Mouse (Mus musculus): ENCODE measurements around the gene Gm20503. TPM values are rescaled to one million over a fixed set of nuclear protein-coding genes. Genes with fewer than 3 reads are reported as not detected.

Gm20503 gene
- polyA plus RNA-seq, 1 experiment = not detected

DNA sequence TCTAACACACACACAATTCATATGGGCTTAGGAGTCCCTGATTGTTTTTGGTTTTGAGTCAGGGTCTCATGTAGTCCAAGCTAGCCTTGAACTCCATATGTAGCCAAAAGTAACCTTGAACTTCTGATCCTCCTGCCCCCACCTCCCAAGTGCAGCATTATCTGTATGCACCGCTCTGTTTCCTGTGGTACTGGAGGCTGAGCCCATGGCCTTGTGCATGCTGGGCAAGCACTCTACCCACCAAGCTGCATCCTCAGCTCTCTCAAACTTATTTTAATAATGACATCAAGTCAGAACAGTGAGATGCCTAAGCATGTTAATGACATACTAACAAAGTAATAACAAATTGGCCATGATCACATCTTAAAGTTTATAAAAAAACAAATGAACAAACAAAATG lies 48.1 kb downstream of the Gm20503 start:
- WGBS = 100% methylated on average over 1 of the region's 1 CpGs
- TF ChIP-seq POLR2A (IDR thresholded peaks at IDR 0.05; ENCODE audit: borderline replicate concordance, insufficient read depth, low read length) (no peak), CTCF (IDR thresholded peaks at IDR 0.05; ENCODE audit: borderline replicate concordance, insufficient read depth, low read depth, low read length) (no peak)
- H3K4me3 ChIP-seq (replicated peaks; ENCODE audit: insufficient read depth, low read depth, low read length) = no peak overlapping the region
- H3K27me3 ChIP-seq (ENCODE audit: control insufficient read depth, insufficient read depth, low read length) = no peaks in the 10 kb centered on the region
- H3K4me1 ChIP-seq (ENCODE audit: control insufficient read depth, insufficient read depth, low read length) = peaks cover 4% of the 10 kb centered on the region; the same call in 1 of the 2 replicates
- H3K27ac ChIP-seq (ENCODE audit: insufficient read depth, low read length) = no peak overlapping the region
- no peak for DNase-seq

DNA sequence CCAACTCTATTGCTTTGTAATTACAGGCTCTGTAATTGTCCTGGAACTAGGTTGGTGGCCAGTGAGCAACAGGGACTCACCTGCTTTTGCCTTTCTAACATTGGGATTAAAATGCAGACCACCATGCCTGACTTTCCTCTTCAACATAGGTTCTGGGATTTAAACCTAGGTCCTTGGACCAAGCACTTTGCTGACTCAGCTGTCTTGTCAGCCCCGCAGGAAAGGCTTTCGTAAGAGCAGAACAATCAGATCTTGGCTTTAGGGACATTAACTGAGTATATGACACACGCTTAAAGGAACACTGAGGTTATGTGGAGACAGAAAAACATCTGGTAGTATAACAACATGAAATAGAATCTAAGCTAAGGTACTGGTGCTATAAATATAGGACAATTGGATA lies 54.9 kb downstream of the Gm20503 start:
- no peak overlapping the region for H3K27ac ChIP-seq (ENCODE audit: insufficient read depth, low read length)
- H3K27me3 ChIP-seq (ENCODE audit: control insufficient read depth, insufficient read depth, low read length) = no peaks in the 10 kb centered on the region
- DNase-seq = no peak
- TF ChIP-seq POLR2A (IDR thresholded peaks at IDR 0.05; ENCODE audit: borderline replicate concordance, insufficient read depth, low read length) = no peak
- no peak for TF ChIP-seq CTCF (IDR thresholded peaks at IDR 0.05; ENCODE audit: borderline replicate concordance, insufficient read depth, low read depth, low read length)
- 91% methylated on average over 3 of the region's 3 CpGs for WGBS
- no peak overlapping the region for H3K4me3 ChIP-seq (replicated peaks; ENCODE audit: insufficient read depth, low read depth, low read length)
- H3K4me1 ChIP-seq (ENCODE audit: control insufficient read depth, insufficient read depth, low read length) = peaks cover 4% of the 10 kb centered on the region; the same call in 1 of the 2 replicates

DNA sequence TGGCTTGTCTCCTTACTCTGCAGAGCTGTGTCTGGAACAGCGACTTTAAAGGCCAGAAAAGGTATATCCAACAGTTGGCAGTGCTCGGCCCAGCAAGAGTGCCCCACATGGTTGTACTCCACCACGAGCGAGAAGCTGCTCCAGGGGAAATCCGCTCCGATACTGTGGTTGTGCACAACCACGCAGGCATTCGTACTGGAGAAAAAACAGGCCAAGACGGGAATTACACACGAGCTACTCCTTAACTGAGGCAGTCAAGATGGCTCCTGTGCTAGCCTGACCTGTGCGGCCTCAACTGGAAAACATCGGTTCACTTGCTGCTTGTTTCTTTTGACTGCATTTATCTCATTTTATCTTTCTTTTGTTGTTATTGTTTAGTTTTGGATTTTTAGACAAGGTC lies 59.5 kb downstream of the Gm20503 start:
- no peak overlapping the region for H3K4me3 ChIP-seq (replicated peaks; ENCODE audit: insufficient read depth, low read depth, low read length)
- TF ChIP-seq CTCF (IDR thresholded peaks at IDR 0.05; ENCODE audit: borderline replicate concordance, insufficient read depth, low read depth, low read length) (no peak), POLR2A (IDR thresholded peaks at IDR 0.05; ENCODE audit: borderline replicate concordance, insufficient read depth, low read length) (no peak)
- DNase-seq = no peak
- no peaks in the 10 kb centered on the region for H3K27me3 ChIP-seq (ENCODE audit: control insufficient read depth, insufficient read depth, low read length)
- H3K4me1 ChIP-seq (ENCODE audit: control insufficient read depth, insufficient read depth, low read length) = no peaks in the 10 kb centered on the region
- WGBS = 54% methylated on average over 12 of the region's 12 CpGs
- no peak overlapping the region for H3K27ac ChIP-seq (ENCODE audit: insufficient read depth, low read length)

- 42% methylated on average over 3 of the region's 3 CpGs for WGBS
- Histone ChIP-seq H3K27ac (ENCODE audit: insufficient read depth, low read length) (no peak overlapping the region), H3K27me3 (ENCODE audit: control insufficient read depth, insufficient read depth, low read length) (no peaks in the 10 kb centered on the region), H3K4me3 (replicated peaks; ENCODE audit: insufficient read depth, low read depth, low read length) (no peak overlapping the region), H3K4me1 (ENCODE audit: control insufficient read depth, insufficient read depth, low read length) (no peaks in the 10 kb centered on the region)
- DNase-seq = no peak
- no peak for TF ChIP-seq POLR2A (IDR thresholded peaks at IDR 0.05; ENCODE audit: borderline replicate concordance, insufficient read depth, low read length)
- TF ChIP-seq CTCF (IDR thresholded peaks at IDR 0.05; ENCODE audit: borderline replicate concordance, insufficient read depth, low read depth, low read length) = no peak
These were observed 66.3 kb downstream of the Gm20503 start for GRCm38 (mm10) chr4:59069276-59069675.

DNA sequence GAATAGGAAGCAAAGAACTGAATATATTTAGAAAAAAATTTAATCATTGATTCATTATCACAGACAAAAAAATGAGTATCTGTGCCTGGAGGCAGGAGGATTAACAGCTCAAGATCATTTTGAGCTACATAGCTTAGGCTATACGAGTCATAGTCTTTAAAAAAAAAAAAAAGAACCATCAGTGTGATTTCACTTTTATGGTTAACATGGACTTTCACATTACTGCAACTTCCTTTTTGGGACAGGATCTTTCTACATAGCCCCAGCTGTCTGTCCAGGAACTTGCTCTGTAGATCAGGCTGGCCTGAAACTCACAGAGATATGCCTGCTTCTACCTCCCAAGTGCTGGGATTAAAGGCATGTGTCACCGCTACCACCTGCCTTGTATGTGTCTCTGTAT lies 80.4 kb downstream of the Gm20503 start:
- H3K4me3 ChIP-seq (replicated peaks; ENCODE audit: insufficient read depth, low read depth, low read length) = no peak overlapping the region
- 88% methylated on average over 2 of the region's 2 CpGs for WGBS
- TF ChIP-seq CTCF (IDR thresholded peaks at IDR 0.05; ENCODE audit: borderline replicate concordance, insufficient read depth, low read depth, low read length) (no peak), POLR2A (IDR thresholded peaks at IDR 0.05; ENCODE audit: borderline replicate concordance, insufficient read depth, low read length) (no peak)
- DNase-seq = no peak
- no peak overlapping the region for H3K27ac ChIP-seq (ENCODE audit: insufficient read depth, low read length)
- no peaks in the 10 kb centered on the region for H3K27me3 ChIP-seq (ENCODE audit: control insufficient read depth, insufficient read depth, low read length)
- no peaks in the 10 kb centered on the region for H3K4me1 ChIP-seq (ENCODE audit: control insufficient read depth, insufficient read depth, low read length)

DNA sequence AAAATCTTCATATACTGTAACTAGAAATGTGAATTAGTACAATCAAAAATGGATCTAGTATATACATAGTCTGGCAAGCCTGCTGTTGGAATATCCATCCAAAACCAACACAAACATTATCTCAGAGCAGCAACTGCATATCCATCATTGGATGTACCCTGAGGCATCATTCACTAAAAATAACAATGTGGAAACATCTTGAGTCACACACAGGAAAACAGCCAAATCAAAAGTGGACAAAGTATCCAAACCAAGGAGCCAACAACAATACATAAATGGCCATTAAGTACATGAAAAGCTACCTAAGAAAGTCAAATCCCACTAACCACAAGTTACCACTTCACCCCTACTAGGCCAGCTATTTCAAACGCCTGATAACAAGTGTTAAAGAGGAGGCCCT lies 86.4 kb downstream of the Gm20503 start:
- H3K27me3 ChIP-seq (ENCODE audit: control insufficient read depth, insufficient read depth, low read length) = no peaks in the 10 kb centered on the region
- TF ChIP-seq CTCF (IDR thresholded peaks at IDR 0.05; ENCODE audit: borderline replicate concordance, insufficient read depth, low read depth, low read length) = no peak
- no peak for TF ChIP-seq POLR2A (IDR thresholded peaks at IDR 0.05; ENCODE audit: borderline replicate concordance, insufficient read depth, low read length)
- WGBS = 60% methylated on average over 1 of the region's 1 CpGs
- no peak overlapping the region for H3K4me3 ChIP-seq (replicated peaks; ENCODE audit: insufficient read depth, low read depth, low read length)
- no peak overlapping the region for H3K27ac ChIP-seq (ENCODE audit: insufficient read depth, low read length)
- no peaks in the 10 kb centered on the region for H3K4me1 ChIP-seq (ENCODE audit: control insufficient read depth, insufficient read depth, low read length)
- no peak for DNase-seq

Other genes starting within 250 kb of the Gm20503 start
- gene Olfr267, start 215.5 kb upstream of the Gm20503 start, polyA plus RNA-seq (2012; rRNA removed) = 0.18 and 0.27 TPM in 2 replicates
- gene Ecpas, start 90.5 kb upstream of the Gm20503 start, polyA plus RNA-seq (2012; rRNA removed) = 41.3 and 41.8 TPM in 2 replicates
- 8.1 and 9.0 TPM in 2 replicates for gene Zkscan16, start 59.6 kb upstream of the Gm20503 start, polyA plus RNA-seq (2012; rRNA removed)
- 1.1 and 1.7 TPM in 2 replicates for gene Ptgr1, start 16.1 kb upstream of the Gm20503 start, polyA plus RNA-seq (2012; rRNA removed)
- 3.1 and 3.7 TPM in 2 replicates for gene Dnajc25, start 8.1 kb upstream of the Gm20503 start, polyA plus RNA-seq (2012; rRNA removed)
- gene Gng10, start 31.9 kb downstream of the Gm20503 start, polyA plus RNA-seq (2012; rRNA removed) = 24.5 and 26.2 TPM in 2 replicates
- gene AI481877, start 135.8 kb downstream of the Gm20503 start, polyA plus RNA-seq (2012; rRNA removed) = not detected in 2 replicates
- gene Ugcg, start 186.0 kb downstream of the Gm20503 start, polyA plus RNA-seq (2012; rRNA removed) = 61.1 and 62.0 TPM in 2 replicates

Data from cerebellum, adult 2 months (tissue).